Mouse (Mus musculus): ENCODE measurements at regions not wholly inside any gene's neighbourhood (a gene's known extent, or its start where the extent isn't known, plus 50 kb on each side); places are given as distances from the start of the nearest gene placed in this dataset.

GRCm38 (mm10) chr4:110051281-110051665 is 73.4 kb downstream of the Dmrta2 start:
- DNase-seq (ENCODE audit: low spot score): peak; percentile 31
- WGBS: 13% methylated on average over 10 of the region's 12 CpGs

GRCm38 (mm10) chr4:110051872-110052271 is 74.0 kb downstream of the Dmrta2 start:
- H3K36me3 ChIP-seq (ENCODE audit: insufficient read depth, low read length): no peaks in the 10 kb centered on the region
- H3K9ac ChIP-seq (replicated peaks; ENCODE audit: low read length, poor library complexity, severe bottlenecking): no peak overlapping the region
- H3K4me3 ChIP-seq (ENCODE audit: low read depth, low read length): no peak overlapping the region
- 60% methylated on average over 10 of the region's 10 CpGs for WGBS
- no peaks in the 10 kb centered on the region for H3K4me1 ChIP-seq (ENCODE audit: insufficient read depth, low read length)
- ATAC-seq (ENCODE audit: low FRiP score) (no peak), DNase-seq (ENCODE audit: low spot score) (no peak)
- H3K27me3 ChIP-seq (ENCODE audit: insufficient read depth, low read length): no peaks in the 10 kb centered on the region
- H3K9me3 ChIP-seq (ENCODE audit: low read length): no peaks in the 10 kb centered on the region
- TF ChIP-seq CTCF (IDR thresholded peaks at IDR 0.05): no peak
- H3K27ac ChIP-seq (ENCODE audit: low read depth, low read length): 0 out of 2 replicates have a peak overlapping the region, but pooled peaks have one; percentile 3
- no peak overlapping the region for H3K4me2 ChIP-seq (ENCODE audit: low read depth, low read length, poor library complexity, severe bottlenecking)

More at GRCm38 (mm10) chr4:110051281-110051665, 73.4 kb downstream of the Dmrta2 start:
- H3K4me1 ChIP-seq (ENCODE audit: insufficient read depth, low read length): no peaks in the 10 kb centered on the region
- peak overlapping the region; percentile 70 for H3K9ac ChIP-seq (replicated peaks; ENCODE audit: low read length, poor library complexity, severe bottlenecking)
- peak; percentile 57; the same call in 1 of the 2 replicates for ATAC-seq (ENCODE audit: low FRiP score)
- no peaks in the 10 kb centered on the region for H3K27me3 ChIP-seq (ENCODE audit: insufficient read depth, low read length)
- H3K27ac ChIP-seq (ENCODE audit: low read depth, low read length): peak overlapping the region; percentile 57
- TF ChIP-seq CTCF (IDR thresholded peaks at IDR 0.05): no peak
- peak overlapping the region; percentile 79 for H3K4me2 ChIP-seq (ENCODE audit: low read depth, low read length, poor library complexity, severe bottlenecking)
- H3K9me3 ChIP-seq (ENCODE audit: low read length): no peaks in the 10 kb centered on the region
- no peaks in the 10 kb centered on the region for H3K36me3 ChIP-seq (ENCODE audit: insufficient read depth, low read length)
- H3K4me3 ChIP-seq (ENCODE audit: low read depth, low read length): peak overlapping the region; percentile 45

GRCm38 (mm10) chr4:110052998-110053397 is 75.1 kb downstream of the Dmrta2 start:
- WGBS: 89% methylated on average over 4 of the region's 4 CpGs
- ATAC-seq (ENCODE audit: low FRiP score) (no peak), DNase-seq (ENCODE audit: low spot score) (no peak)
- Histone ChIP-seq H3K4me2 (ENCODE audit: low read depth, low read length, poor library complexity, severe bottlenecking) (no peak overlapping the region), H3K27me3 (ENCODE audit: insufficient read depth, low read length) (no peaks in the 10 kb centered on the region), H3K9me3 (ENCODE audit: low read length) (no peaks in the 10 kb centered on the region), H3K9ac (replicated peaks; ENCODE audit: low read length, poor library complexity, severe bottlenecking) (no peak overlapping the region), H3K4me1 (ENCODE audit: insufficient read depth, low read length) (no peaks in the 10 kb centered on the region), H3K4me3 (ENCODE audit: low read depth, low read length) (no peak overlapping the region), H3K36me3 (ENCODE audit: insufficient read depth, low read length) (no peaks in the 10 kb centered on the region), H3K27ac (ENCODE audit: low read depth, low read length) (no peak overlapping the region)
- peak; percentile 63 for TF ChIP-seq CTCF (IDR thresholded peaks at IDR 0.05)

GRCm38 (mm10) chr4:110073836-110074235 is 96.0 kb downstream of the Dmrta2 start:
- 86% methylated on average over 3 of the region's 3 CpGs for WGBS
- Histone ChIP-seq H3K27ac (ENCODE audit: low read depth, low read length) (no peak overlapping the region), H3K4me1 (ENCODE audit: insufficient read depth, low read length) (no peaks in the 10 kb centered on the region), H3K36me3 (ENCODE audit: insufficient read depth, low read length) (no peaks in the 10 kb centered on the region), H3K4me2 (ENCODE audit: low read depth, low read length, poor library complexity, severe bottlenecking) (no peak overlapping the region), H3K4me3 (ENCODE audit: low read depth, low read length) (no peak overlapping the region), H3K9ac (replicated peaks; ENCODE audit: low read length, poor library complexity, severe bottlenecking) (no peak overlapping the region), H3K27me3 (ENCODE audit: insufficient read depth, low read length) (no peaks in the 10 kb centered on the region), H3K9me3 (ENCODE audit: low read length) (no peaks in the 10 kb centered on the region)
- ATAC-seq (ENCODE audit: low FRiP score) (no peak), DNase-seq (ENCODE audit: low spot score) (no peak)
- TF ChIP-seq CTCF (IDR thresholded peaks at IDR 0.05): no peak

- no peak for ATAC-seq (ENCODE audit: low FRiP score)
- no peak overlapping the region for H3K9ac ChIP-seq (replicated peaks; ENCODE audit: low read length, poor library complexity, severe bottlenecking)
- H3K27me3 ChIP-seq (ENCODE audit: insufficient read depth, low read length): no peaks in the 10 kb centered on the region
- no peak for DNase-seq (ENCODE audit: low spot score)
- no peaks in the 10 kb centered on the region for H3K4me1 ChIP-seq (ENCODE audit: insufficient read depth, low read length)
- H3K4me2 ChIP-seq (ENCODE audit: low read depth, low read length, poor library complexity, severe bottlenecking): no peak overlapping the region
- no peaks in the 10 kb centered on the region for H3K36me3 ChIP-seq (ENCODE audit: insufficient read depth, low read length)
- H3K4me3 ChIP-seq (ENCODE audit: low read depth, low read length): no peak overlapping the region
- H3K9me3 ChIP-seq (ENCODE audit: low read length): no peaks in the 10 kb centered on the region
- no peak overlapping the region for H3K27ac ChIP-seq (ENCODE audit: low read depth, low read length)
- TF ChIP-seq CTCF (IDR thresholded peaks at IDR 0.05): no peak
Measured at GRCm38 (mm10) chr4:110083371-110083770, 105.5 kb downstream of the Dmrta2 start.

GRCm38 (mm10) chr4:110087570-110088247 is 109.9 kb downstream of the Dmrta2 start:
- Histone ChIP-seq H3K36me3 (ENCODE audit: insufficient read depth, low read length) (no peaks in the 10 kb centered on the region), H3K4me1 (ENCODE audit: insufficient read depth, low read length) (no peaks in the 10 kb centered on the region), H3K9me3 (ENCODE audit: low read length) (no peaks in the 10 kb centered on the region), H3K27me3 (ENCODE audit: insufficient read depth, low read length) (no peaks in the 10 kb centered on the region), H3K27ac (ENCODE audit: low read depth, low read length) (no peak overlapping the region), H3K9ac (replicated peaks; ENCODE audit: low read length, poor library complexity, severe bottlenecking) (no peak overlapping the region), H3K4me3 (ENCODE audit: low read depth, low read length) (no peak overlapping the region), H3K4me2 (ENCODE audit: low read depth, low read length, poor library complexity, severe bottlenecking) (no peak overlapping the region)
- 27% methylated on average over 9 of the region's 9 CpGs for WGBS
- TF ChIP-seq CTCF (IDR thresholded peaks at IDR 0.05): no peak
- no peak for ATAC-seq (ENCODE audit: low FRiP score)
- DNase-seq (ENCODE audit: low spot score): peak; percentile 47
